Mouse (Mus musculus) kidney, adult 8-10 months (tissue): Measurements from ENCODE around the gene Dusp1.

Experiments
- DNase-seq, 2 experiments: peaks; one replicate each; pipeline ENCODE4 v3.0.0; 2022

The Dusp1 gene

DNA sequence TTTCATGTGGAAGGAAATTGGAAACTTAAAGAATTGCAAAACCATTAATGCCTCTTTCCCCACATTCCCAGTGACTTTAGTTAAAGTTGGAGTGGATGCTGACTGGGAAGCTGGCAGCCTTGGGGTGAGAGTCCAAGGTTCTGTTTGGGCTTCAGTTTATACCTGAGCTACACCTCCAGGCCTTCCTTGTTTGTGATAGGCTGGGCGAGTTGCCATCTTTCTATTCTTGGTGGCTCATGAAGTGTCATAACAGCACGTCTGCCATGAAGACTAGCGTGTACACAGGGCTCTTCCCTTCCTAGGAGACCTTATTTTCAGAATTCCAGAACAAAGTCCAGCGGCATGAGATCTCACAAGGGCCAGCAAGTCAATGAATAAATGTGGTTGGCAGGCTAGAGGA is 39.2 kb downstream of the Dusp1 start:
- DNase-seq: peak; percentile 92 to 95

DNA sequence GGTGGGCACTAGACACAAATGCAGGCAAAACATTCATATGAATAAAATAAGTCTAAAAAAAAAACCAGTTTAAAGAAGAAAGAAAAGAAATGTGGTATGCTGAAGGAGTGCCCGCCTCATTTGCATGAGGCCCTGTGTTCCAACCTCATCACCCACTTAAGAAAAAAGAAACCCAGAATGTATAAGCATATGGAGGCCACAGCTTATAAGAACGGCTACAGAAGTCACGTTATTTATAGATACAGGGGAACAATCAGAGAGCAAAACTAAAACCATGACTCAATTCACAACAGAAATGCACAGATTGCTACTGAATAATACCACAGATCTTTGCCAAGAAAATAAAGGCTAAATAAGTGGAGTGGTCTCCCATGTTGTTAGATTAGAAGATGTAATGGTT is 43.6 kb downstream of the Dusp1 start:
- DNase-seq: no peak

DNA sequence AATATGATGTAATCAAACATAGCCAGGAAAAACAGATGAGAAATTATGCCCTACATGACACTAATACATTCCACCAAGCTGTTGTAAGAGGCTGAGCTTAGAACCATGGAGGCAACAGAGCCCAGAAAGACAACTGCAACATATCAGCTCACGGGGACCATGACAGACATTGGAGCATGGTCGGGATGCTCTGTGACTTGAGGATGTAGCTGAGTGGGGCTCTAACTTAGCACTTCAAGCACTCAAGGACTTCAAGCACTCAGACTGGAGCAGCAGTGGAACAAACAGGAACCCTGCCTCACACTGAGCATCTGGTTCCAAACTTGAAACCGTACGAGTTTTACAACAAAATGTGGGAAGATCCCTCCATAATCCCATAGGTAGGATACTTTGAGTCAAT is 46.3 kb downstream of the Dusp1 start:
- DNase-seq: no peak

DNA sequence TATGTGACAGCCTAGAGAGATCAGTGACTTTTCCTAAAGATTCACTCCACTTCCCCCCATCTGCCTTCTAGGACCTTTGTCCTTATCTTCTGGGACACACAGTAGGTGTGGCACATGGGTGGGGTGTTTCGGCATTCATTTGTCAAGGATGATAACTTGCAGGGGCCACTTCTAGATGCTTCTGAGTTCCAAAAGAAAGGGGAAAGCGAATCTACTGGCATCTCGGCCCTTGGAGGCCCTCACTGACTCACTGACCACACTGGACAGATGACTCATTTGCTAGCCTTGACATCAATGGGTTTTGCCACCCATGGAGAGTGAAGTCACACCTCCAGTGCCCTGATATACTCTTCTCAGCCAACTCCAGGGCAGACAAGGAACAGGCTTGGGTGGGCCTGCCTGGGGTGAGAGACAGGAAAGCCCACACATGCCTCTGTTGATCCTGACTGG is 47.3 kb downstream of the Dusp1 start:
- no peak for DNase-seq

DNA sequence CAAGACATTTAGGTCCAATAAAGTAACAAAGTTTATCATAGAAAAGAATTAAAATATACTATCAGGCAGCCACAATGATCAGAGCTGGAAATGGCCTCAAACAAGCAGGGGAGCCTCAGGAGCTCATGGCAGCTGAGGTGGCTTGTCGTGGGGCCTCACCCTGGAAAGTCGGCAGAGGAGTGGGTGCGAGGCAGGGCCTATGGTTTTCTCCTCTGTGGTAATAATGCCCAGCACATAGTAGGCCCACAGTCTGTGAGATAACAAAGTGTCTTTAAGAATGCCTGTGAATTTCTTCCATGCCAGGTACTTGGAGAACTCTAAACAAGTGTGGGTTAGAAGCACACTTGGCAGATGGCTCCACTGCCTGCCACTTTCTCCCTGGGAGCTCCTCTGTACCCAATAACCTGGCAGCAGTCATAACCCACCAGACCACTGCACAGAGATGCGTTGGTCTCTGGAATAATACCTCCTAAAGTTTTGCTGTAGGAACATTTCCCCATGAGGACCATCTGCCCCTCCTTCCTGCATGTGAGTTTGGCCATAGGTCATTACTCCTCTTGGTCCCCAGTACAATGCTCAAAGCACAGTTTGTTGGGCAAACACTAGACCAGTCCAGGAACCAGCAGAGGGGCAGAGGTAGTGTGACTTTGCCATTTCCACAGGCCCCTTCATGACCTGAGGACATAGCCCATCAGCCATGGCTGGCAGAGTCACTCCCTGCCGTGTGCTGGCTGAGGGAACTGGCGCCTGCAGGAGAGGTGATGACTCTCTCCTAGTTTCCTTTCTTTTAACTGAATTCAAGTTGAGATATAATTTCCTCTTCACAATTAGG is 48.3 kb downstream of the Dusp1 start:
- no peak for DNase-seq

DNA sequence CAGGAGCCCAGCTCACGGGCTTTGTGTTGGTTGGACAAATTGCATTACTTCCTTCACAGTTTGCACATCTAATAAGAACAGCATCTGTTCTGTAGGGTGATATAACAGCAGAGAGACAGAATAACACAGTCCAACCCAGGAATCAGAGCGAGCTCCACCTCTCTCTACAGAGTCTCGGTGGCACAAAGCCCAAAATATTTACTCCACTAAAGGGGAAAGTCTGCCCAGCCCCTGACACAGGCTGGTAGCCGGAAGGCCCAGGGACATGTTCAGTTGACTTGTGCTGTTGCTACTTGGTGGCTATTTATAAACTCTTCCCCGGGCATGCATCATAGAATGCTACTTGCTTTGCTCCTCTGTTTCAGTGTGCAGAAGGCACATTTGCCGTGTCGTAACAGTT is 49.0 kb downstream of the Dusp1 start:
- no peak for DNase-seq

DNA sequence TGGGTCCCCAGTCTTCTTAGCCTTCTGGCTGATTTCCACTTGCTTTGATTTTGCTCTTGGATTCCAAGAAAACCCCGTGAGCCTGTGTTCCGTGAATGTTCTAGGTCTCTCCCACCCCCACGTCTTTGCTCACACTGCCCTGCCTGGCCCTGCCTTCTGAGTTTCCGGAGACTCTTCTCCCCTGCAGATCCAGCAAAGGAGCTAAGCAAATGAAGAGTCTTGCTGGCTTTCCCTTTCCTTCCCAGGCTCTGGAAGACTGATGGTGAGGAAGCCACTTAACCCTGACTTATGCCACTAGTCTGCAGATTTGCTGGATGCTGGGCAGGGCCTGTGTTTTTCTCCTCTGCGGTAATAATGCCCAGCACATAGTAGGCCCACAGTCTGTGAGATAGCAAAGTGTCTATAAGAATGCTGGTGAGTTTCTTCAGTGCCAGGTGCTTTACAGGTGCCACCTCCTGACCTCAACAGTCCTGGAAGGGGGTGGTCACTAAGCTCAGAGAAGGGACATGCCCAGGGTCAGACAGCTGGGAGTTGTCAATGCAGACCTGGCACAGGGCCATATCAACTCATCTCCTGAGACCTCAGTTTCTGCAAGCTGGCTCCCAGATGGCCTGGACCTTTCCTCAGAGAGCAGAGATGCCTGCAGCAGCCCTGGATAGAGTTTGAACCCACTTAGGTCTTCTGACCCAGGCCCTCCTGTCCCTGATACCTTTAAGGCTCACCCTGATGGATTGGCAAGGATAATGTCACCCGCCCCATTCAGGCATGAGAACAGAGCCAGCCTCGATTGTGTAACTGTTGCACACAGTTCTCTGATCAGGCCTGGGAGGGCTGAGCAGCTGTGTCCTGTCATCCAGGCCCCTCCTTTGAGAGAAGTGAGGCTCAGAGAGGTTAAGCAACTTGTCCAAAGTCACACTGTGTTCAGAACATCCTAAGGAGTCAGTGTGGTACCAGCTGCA is 49.8 kb downstream of the Dusp1 start:
- no peak for DNase-seq

DNA sequence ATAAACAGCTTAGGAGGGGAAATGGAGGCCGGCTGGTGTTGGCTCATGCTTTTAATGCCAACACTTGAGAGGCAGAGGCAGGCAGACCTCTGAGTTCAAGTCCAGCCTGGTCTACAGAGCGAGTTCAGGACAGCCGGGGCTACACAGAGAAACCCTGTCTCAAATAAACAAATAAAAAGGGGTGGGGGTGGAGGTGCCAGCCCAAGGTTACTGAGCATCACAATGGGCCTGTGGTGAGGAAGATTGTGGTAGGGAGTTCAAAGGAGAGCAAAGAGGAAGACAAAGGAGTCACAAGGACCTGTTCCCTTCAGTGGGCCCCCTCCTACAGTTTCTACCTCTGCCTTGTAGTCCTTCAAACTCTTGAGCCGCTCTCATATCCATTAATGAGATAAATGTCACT is 50.7 kb downstream of the Dusp1 start:
- no peak for DNase-seq

DNA sequence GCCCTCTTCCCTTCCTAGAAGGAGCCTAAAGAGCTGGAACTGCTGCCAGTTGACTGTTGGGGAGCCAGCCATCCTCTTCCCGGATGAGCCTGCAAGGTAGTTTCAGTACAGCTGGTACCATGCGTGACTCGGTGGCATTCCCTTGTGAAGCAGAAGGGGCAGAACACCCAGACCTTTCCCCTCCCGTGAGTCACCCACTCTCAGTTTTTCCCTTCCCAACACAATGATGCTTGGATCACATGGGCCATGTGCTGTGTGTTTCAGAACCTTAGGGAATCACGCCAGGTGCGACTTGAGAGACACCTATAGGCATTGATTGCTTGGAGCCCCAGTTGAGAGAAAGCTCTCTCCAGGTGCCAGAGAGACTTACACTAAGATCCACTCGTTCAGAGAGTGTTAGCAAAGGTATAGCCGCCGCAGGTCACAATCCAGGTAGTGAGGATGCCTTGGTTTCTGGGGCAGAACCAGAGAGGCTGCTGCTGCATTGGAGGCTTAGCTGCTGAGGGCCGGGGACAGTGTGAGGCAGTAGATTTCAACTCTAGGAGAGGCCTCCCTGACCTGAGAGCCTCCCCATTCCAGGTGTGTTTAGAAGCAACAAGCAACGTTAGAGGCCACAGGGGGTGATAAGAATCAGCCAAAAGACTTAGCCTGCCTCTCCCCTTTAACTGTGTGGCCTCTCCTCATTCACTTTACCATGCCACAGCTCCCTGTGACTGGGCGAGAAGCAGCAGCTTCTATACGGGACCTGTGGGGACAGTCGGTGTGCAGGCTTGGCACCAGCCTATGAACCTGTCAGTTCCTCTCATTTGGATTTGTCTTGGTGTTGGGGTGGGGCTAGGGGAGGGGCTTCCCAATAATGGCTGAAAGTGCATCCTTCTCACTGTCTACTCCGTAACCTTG is 51.5 kb downstream of the Dusp1 start:
- no peak for DNase-seq

DNA sequence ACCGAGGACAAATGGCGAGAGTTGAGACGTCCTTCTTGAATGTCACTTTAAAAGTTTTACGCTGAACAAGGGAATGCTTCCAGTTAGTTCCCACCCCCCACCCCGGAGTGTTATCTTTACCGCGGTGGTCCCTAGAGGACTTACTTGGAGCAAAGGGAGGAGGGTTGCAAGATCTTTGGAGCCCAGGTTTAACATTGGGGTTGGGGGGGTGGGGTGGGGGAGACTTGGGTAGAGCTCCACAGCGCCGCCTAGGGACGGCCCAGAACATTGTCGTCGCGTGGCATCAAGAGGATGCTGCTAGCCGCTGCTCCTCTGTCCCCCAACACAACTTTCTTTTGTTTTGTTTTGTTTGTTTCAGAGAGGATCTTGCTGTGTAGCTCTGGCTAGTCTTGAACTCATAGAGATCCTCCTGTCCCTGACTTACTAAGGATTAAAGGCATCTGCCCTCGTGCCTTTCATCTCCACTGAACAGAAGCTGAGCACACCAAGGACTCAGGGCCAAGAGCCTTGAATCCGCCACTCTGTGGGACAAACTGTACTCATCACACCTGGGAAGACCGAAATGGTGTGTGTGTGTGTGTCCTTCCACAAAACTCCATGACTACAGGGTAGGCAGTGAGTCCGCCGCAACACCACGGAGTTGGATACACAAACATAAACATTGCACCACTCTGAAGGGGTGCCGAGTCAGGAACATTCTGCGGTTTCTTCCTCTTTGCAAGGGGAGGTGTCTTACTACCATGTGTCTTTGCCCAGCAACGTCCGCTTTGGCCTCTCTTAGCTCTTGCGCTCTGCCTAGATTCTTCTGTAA is 52.8 kb downstream of the Dusp1 start:
- peak in 1 of 2 experiments; percentile 75 for DNase-seq

DNA sequence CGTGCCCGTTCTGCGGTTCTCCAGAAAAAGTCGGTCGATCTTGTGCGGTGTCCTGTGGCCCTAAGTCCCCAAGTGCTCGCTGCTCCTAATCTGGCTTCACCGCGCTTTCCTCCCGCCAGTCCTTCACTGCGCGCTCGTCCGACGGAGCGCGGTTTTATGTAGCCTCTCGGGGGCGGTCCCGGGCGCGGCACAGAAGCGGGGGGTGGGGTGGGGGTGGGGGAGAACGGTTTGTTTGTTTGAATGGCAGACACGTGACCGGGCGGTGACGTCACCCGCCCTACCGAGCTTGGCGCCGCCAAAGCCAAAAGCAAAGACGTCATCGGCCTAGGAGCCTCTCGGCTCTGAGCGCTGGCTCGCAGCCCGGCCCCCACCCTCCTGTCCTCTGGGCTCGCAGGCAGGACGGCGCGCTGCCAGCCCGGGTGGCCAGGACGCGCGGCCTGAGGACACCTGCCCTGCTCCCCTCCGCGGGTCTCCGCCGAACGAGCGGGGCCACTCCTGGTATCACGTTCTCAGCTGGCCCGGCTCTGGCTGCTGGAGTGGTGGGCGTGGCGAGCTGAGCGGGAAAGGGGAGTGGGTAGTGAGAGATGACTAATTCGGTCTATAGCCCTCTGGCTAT is 53.5 kb downstream of the Dusp1 start:
- DNase-seq: peak; percentile 98

DNA sequence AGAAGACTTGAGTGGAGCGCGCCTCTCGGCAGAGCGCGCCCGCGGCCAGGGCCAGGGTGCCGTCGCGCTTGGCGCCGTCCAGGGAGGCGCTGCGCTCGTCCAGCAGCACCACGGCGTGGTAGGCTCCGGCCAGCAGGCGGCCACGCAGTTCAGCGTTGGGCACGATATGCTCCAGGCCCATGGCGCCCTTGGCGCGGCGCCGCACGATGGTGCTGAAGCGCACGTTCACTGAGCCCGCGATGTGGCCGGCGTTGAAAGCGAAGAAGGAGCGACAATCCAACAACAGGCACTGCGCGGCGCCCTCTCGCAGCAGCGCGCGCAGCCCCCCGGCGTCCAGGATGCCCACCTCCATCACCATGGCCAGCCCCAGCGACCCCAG is 54.0 kb downstream of the Dusp1 start:
- DNase-seq: peak; percentile 81

DNA sequence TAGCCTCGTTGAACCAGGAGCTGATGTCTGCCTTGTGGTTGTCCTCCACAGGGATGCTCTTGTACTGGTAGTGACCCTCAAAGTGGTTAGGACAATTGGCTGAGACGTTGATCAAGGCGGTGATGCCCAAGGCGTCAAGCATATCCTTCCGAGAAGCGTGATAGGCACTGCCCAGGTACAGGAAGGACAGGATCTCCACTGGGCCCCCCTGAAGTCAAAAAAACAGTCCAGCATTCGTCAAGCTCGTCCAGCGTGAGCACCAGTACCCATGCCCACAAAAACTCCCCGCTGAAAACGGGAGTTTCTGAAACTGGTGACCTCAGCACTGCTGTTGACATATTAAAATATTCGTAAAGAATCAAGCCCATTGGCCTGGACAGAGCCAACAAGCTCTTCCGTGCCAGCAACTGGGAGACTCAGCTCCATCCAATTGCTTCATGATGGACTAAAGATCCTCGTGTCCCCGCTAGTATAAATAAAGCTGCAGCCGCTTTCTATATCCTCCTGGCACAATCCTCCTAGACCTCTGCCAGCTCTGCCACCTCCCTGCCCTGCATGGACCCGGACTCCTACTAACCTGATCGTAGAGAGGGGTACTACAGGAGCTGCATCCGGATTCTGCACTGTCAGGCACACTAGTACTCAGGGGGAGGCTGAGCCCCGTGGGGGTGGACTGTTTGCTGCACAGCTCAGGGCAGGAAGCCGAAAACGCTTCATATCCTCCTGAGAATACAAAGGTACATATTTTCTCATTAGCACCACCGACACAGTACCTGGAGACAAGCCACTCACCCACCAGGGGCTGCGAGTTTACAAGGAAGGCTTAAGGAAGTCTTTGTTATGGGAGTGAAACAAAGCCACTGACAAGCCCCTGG is 54.7 kb downstream of the Dusp1 start:
- DNase-seq: peak in 1 of 2 experiments; percentile 54

DNA sequence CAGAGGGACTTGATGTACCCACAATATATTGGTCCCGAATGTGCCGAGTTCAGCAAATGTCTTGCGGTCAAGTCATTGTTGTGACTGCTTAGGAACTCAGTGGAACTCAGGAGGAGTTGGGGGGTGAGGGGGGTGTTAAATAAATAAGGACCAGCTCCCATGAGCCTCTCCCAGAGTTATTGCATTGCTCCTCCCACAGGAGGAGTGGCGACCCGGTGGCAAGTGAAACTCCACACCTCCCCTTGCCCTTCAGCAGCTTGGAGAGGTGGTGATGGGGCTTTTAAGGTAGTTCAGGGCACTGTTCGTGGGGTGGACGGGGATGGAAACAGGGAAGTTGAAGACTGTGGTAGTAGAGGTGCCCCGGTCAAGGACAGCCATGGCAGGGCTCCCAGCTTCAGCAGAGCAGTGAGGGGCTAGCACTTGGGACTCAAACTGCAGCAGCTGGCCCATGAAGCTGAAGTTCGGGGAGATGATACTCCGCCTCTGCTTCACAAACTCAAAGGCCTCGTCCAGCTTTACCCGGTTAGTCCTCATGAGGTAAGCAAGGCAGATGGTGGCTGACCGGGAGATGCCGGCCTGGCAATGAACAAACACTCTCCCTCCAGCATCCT is 55.8 kb downstream of the Dusp1 start:
- DNase-seq: peak; percentile 71 to 74

DNA sequence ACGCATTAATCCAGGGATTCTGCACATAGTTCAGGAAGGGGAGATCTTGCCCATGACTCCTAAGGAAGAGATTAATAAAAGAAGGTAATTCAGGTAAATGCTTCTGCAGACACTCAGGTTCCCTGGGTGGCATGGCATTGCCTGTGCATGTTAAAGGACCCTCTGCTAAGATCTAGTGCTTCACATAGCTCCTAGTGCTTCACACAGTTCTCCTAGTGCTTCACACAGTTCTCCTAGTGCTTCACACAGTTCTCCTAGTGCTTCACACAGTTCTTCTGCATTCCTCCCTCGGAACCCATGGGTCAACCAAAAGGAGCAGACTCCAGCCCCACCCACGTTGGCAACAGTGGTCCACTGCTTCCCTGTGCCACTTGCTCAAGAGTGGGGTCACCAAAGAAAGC is 56.7 kb downstream of the Dusp1 start:
- DNase-seq: no peak

DNA sequence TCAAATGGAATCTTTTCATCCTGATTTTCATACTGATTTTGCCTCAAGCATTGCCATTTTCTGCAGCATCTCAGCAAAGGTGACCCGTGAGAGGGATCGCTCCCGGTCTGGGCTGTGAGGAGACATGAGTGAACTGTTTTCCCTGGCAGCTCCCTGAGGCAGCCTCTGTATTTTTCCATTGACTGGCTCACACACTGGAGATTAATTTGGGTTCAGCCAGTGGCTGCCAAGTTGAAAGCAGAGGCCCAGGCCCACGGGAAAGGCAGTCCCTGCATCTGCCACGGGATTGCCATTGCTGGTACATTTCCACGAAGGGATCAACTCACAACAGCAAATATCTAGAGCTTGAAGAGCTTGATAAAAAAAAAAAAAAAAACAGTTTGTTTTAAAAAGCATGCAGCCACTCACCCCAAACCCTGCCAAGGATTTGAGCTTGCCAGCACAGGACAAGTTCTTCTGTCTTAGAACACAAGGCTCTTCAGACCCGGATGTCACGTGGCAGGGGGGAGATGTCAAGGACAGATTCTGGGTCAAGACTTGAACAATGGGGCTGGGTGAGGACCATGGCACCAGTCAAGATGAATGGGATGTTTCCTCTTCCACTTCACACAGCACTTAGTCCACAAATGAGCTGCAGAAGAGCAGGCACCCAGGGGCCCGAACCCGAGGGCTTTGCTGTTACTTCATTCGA is 57.8 kb downstream of the Dusp1 start:
- DNase-seq: peak; percentile 86 to 90

DNA sequence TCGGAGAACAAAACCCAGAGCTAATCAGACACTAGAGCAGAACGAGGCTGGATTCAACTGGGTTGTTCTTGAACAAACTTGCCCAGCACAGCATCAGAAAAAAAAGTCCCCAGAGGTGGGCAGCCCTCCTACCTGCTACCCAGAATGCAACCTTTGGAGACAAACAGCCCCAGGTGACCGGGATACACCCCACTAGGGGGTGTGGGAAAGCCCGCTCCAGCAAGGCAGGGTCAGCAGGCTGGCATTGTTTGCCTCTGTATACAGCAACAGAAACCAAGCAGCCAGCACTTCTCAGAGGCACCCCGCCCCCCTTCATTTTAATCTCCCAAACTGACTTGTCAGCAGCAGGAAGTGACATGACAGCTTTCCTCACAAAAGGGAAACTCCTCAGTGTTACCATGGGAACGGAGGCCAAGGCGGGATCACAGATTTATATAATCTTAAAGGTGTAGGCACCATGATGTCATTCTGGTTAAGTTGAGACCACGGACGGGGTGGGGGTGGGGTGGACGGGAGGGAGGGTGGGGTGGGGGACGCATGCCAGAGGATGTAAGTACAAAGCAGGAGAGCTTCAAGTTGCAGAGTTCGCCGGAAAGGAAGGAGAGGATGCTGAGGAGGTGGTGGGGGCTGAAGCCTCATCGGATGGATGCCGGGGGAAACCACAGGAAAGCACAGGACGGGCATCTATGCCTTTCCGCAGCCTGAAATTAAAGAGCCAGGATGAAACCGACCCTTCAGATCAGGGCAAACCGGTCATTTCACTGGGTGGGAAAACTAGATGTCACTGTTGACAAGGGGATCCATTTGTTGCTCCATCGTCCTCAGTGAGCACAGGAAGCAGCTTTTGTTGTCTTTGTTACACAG is 58.9 kb downstream of the Dusp1 start:
- DNase-seq: peak; percentile 88 to 94

DNA sequence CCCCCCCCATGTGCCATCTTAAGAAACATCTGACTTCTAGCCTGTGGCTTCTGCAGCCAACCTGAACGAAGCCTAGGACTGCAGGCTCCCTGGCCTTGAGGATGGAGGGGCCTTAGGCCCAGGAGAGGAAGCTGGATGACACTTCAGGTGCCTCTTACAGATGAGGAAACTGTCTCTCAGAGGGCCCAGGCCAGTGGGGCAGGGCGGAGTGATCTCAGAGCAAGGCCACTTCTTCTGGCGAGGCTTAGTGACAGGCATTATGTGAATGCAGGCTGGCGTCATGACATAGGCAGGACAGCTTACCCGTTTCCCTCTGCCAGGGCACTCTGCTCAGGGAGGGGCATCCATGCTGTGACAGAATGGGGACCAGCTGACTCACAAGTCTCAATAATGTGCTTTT is 60.1 kb downstream of the Dusp1 start:
- DNase-seq: no peak
